Mouse (Mus musculus) macrophage (primary cell): ENCODE results near the gene Gvin1. TPM values are rescaled to one million over a fixed set of nuclear protein-coding genes. Genes with fewer than 3 reads are reported as not detected.
"Not testable (repeated sequence)": the region's sequence is repeated elsewhere in the genome, so short reads cannot be mapped to it uniquely, and the experiment has no call there.

ENCODE experiments used
- H3K27ac ChIP-seq: fragments of 350-480 bp; formaldehyde crosslinking; 2 replicates; pipeline ENCODE4 v1.9.0; 2021
- H3K36me3 ChIP-seq: fragments of 350-480 bp; formaldehyde crosslinking; 2 replicates; pipeline ENCODE4 v1.9.0; 2021; ENCODE audit errors: inconsistent target
- H3K4me3 ChIP-seq: fragments of 350-480 bp; formaldehyde crosslinking; 2 replicates; pipeline ENCODE4 v1.9.0; 2021; ENCODE audit errors: inconsistent target
- H3K79me2 ChIP-seq: fragments of 350-480 bp; formaldehyde crosslinking; 2 replicates; pipeline ENCODE4 v1.9.0; 2021; ENCODE audit errors: inconsistent target
- WGBS: methylation state at CpG from one replicate; pipeline ENCODE4 v1.1.7; 2026; ENCODE audit warnings: inconsistent platforms; ENCODE audit not compliant: missing documents; 5-methylcytosine and 5-hydroxymethylcytosine counted together
- polyA plus RNA-seq: library from polyadenylated mRNA; stranded (reverse); fragments of 250-400 nt; gene quantifications from 3 replicates; pipeline ENCODE4 v1.2.4, GENCODE M21; 2018; ENCODE audit warnings: inconsistent platforms

Gvin1 gene
- polyA plus RNA-seq, 1 experiment from 2014 or later, result 58.3 TPM

- not testable (repeated sequence) for H3K4me3 ChIP-seq, H3K36me3 ChIP-seq, H3K79me2 ChIP-seq, H3K27ac ChIP-seq
- WGBS, result no CpG with 5 or more reads among the region's 1 CpGs
Observed at GRCm38 (mm10) chr7:106141128-106141895, 73.8 kb downstream of the Gvin1 start.

- WGBS, result no CpG with 5 or more reads among the region's 2 CpGs
- H3K27ac ChIP-seq, H3K79me2 ChIP-seq, H3K4me3 ChIP-seq, H3K36me3 ChIP-seq: not testable (repeated sequence)
Observed at GRCm38 (mm10) chr7:106117090-106117948, 97.8 kb downstream of the Gvin1 start.
